Mouse (Mus musculus) heart, embryonic 15.5 days (tissue): ENCODE measurements around the gene Ube2l3. TPM values are rescaled to one million over a fixed set of nuclear protein-coding genes. Genes with fewer than 3 reads are reported as not detected.

Experiments
- ATAC-seq: fragments of 200-750 bp; cut with Nextera tagmentation; replicated peaks from 2 replicates; pipeline ENCODE4 v1.8.0; 2017; ENCODE audit warnings: low read depth, moderate TSS enrichment; ENCODE audit not compliant: insufficient number of reproducible peaks, insufficient read depth, low FRiP score
- H3K27ac ChIP-seq: fragments of 300-500 bp; sonication (generic); 2 replicates; pipeline ENCODE4 v1.5.1; 2015; ENCODE audit warnings: mild to moderate bottlenecking, inconsistent platforms
- H3K27me3 ChIP-seq: fragments of 300-500 bp; sonication (generic); 2 replicates; pipeline ENCODE4 v1.6.1; 2015; ENCODE audit warnings: inconsistent platforms
- H3K36me3 ChIP-seq: fragments of 300-500 bp; sonication (generic); 2 replicates; pipeline ENCODE4 v1.6.1; 2015; ENCODE audit warnings: mild to moderate bottlenecking, inconsistent platforms
- H3K4me1 ChIP-seq: fragments of 300-500 bp; sonication (generic); replicated peaks from 2 replicates; pipeline ENCODE4 v1.6.1; 2015; ENCODE audit warnings: inconsistent platforms
- H3K4me2 ChIP-seq: fragments of 300-500 bp; sonication (generic); 2 replicates; pipeline ENCODE4 v1.6.1; 2015; ENCODE audit warnings: inconsistent platforms, mild to moderate bottlenecking, moderate library complexity
- H3K4me3 ChIP-seq: fragments of 300-500 bp; sonication (generic); 2 replicates; pipeline ENCODE4 v1.5.1; 2015; ENCODE audit warnings: mild to moderate bottlenecking, inconsistent platforms
- H3K9ac ChIP-seq: fragments of 300-500 bp; sonication (generic); 2 replicates; pipeline ENCODE4 v1.6.1; 2015; ENCODE audit warnings: mild to moderate bottlenecking, inconsistent platforms
- H3K9me3 ChIP-seq: fragments of 300-500 bp; sonication (generic); replicated peaks from 2 replicates; pipeline ENCODE4 v1.6.1; 2016; ENCODE audit warnings: inconsistent platforms
- WGBS: fragments of 180-500 bp; shearing (Covaris S2); methylation state at CpG from one replicate; pipeline ENCODE4 v1.1.7; 2015; ENCODE audit warnings: mixed read lengths; 5-methylcytosine and 5-hydroxymethylcytosine counted together
- polyA plus RNA-seq: library from polyadenylated mRNA; unstranded; fragments of >200 nt; fragmentation: Nextera tagmentation; extraction: Ambion mirVana; gene quantifications from 2 replicates; pipeline ENCODE4 v1.2.1, GENCODE M21; 2015

The Ube2l3 gene
- polyA plus RNA-seq, 1 experiment from 2014 or later, result 264 TPM

- H3K4me2 ChIP-seq, result peak within 1 kb of the TSS; percentile 99
- H3K9me3 ChIP-seq, result no peaks in the 10 kb centered on the region
- peaks cover 22% of the 10 kb centered on the region for H3K4me1 ChIP-seq
- peaks cover 20% of the 10 kb centered on the region for H3K27me3 ChIP-seq
- WGBS, result under 1% methylated on average over 85 of the region's 85 CpGs
- H3K9ac ChIP-seq, result peak within 1 kb of the TSS; percentile 71
- ATAC-seq, result peak; percentile 75
- H3K4me3 ChIP-seq, result peak within 1 kb of the TSS; percentile 68
- peak within 1 kb of the TSS; percentile 17 for H3K27ac ChIP-seq
- H3K36me3 ChIP-seq, result no peaks in the 10 kb centered on the region
These were observed 6.2 kb upstream of the Ube2l3 start, which contains the start of gene Rimbp3 for GRCm38 (mm10) chr16:17208389-17209361. Gene Rimbp3 (plus strand): TSS chr16:17208603.

GRCm38 (mm10) chr16:17204990-17205389 lies 2.5 kb upstream of the Ube2l3 start:
- no peak overlapping the region for H3K4me3 ChIP-seq
- no peaks in the 10 kb centered on the region for H3K36me3 ChIP-seq
- no peak overlapping the region for H3K9ac ChIP-seq
- peaks cover 20% of the 10 kb centered on the region for H3K4me1 ChIP-seq
- H3K27ac ChIP-seq, result no peak overlapping the region
- no peaks in the 10 kb centered on the region for H3K9me3 ChIP-seq
- H3K4me2 ChIP-seq, result no peak overlapping the region
- 3% methylated on average over 6 of the region's 6 CpGs for WGBS
- no peaks in the 10 kb centered on the region; the same call in 1 of the 2 replicates for H3K27me3 ChIP-seq
- no peak for ATAC-seq

- 0 out of 2 replicates have a peak overlapping the region, but pooled peaks have one; percentile 18 for H3K27ac ChIP-seq
- H3K4me1 ChIP-seq, result peaks cover 13% of the 10 kb centered on the region
- WGBS, result 54% methylated on average over 2 of the region's 2 CpGs
- peak; percentile 66 for ATAC-seq
- H3K4me3 ChIP-seq, result no peak overlapping the region; the same call in 1 of the 2 replicates
- no peak overlapping the region for H3K4me2 ChIP-seq
- H3K27me3 ChIP-seq, result no peaks in the 10 kb centered on the region
- no peak overlapping the region for H3K9ac ChIP-seq
- no peaks in the 10 kb centered on the region for H3K36me3 ChIP-seq
- H3K9me3 ChIP-seq, result no peaks in the 10 kb centered on the region
These were observed 472 bp downstream of the Ube2l3 start for GRCm38 (mm10) chr16:17201977-17202376.

- peak overlapping the region; percentile 73 for H3K27ac ChIP-seq
- H3K4me2 ChIP-seq, result peak overlapping the region; percentile 71
- peak overlapping the region; percentile 78 for H3K4me3 ChIP-seq
- WGBS, result under 1% methylated on average over 70 of the region's 72 CpGs
- H3K9ac ChIP-seq, result peak overlapping the region; percentile 93
- no peaks in the 10 kb centered on the region for H3K36me3 ChIP-seq
- ATAC-seq, result peak; percentile 68
- peaks cover 13% of the 10 kb centered on the region for H3K4me1 ChIP-seq
- no peaks in the 10 kb centered on the region for H3K27me3 ChIP-seq
- no peaks in the 10 kb centered on the region for H3K9me3 ChIP-seq
These were observed 1.3 kb downstream of the Ube2l3 start for GRCm38 (mm10) chr16:17200953-17201707.

GRCm38 (mm10) chr16:17200121-17200952 lies 2.1 kb downstream of the Ube2l3 start:
- H3K9me3 ChIP-seq, result no peaks in the 10 kb centered on the region
- H3K27ac ChIP-seq, result peak overlapping the region; percentile 73
- no peaks in the 10 kb centered on the region for H3K36me3 ChIP-seq
- H3K9ac ChIP-seq, result peak overlapping the region; percentile 93
- no peak for ATAC-seq
- 3% methylated on average over 24 of the region's 24 CpGs for WGBS
- H3K4me3 ChIP-seq, result peak overlapping the region; percentile 78
- no peaks in the 10 kb centered on the region for H3K27me3 ChIP-seq
- H3K4me1 ChIP-seq, result peaks cover 13% of the 10 kb centered on the region
- peak overlapping the region; percentile 71 for H3K4me2 ChIP-seq

- peaks cover 4% of the 10 kb centered on the region for H3K4me1 ChIP-seq
- ATAC-seq, result no peak
- 84% methylated on average over 4 of the region's 4 CpGs for WGBS
- no peaks in the 10 kb centered on the region for H3K27me3 ChIP-seq
- H3K9me3 ChIP-seq, result no peaks in the 10 kb centered on the region
- no peak overlapping the region for H3K4me3 ChIP-seq
- no peak overlapping the region for H3K4me2 ChIP-seq
- H3K36me3 ChIP-seq, result no peaks in the 10 kb centered on the region
- no peak overlapping the region for H3K9ac ChIP-seq
- no peak overlapping the region for H3K27ac ChIP-seq
These were observed 8.6 kb downstream of the Ube2l3 start for GRCm38 (mm10) chr16:17193823-17194222.

- ATAC-seq, result no peak
- H3K4me2 ChIP-seq, result no peak overlapping the region
- no peak overlapping the region for H3K4me3 ChIP-seq
These were observed 17.0 kb downstream of the Ube2l3 start for GRCm38 (mm10) chr16:17185475-17185874.

GRCm38 (mm10) chr16:17183003-17183402 lies 19.4 kb downstream of the Ube2l3 start:
- Histone ChIP-seq H3K36me3 (peaks cover 8% of the 10 kb centered on the region), H3K4me3 (no peak overlapping the region), H3K27me3 (no peaks in the 10 kb centered on the region), H3K4me1 (peaks cover 9% of the 10 kb centered on the region; the same call in 1 of the 2 replicates), H3K9ac (no peak overlapping the region), H3K27ac (no peak overlapping the region), H3K4me2 (no peak overlapping the region), H3K9me3 (no peaks in the 10 kb centered on the region)
- no peak for ATAC-seq
- 81% methylated on average over 3 of the region's 3 CpGs for WGBS

More at GRCm38 (mm10) chr16:17185475-17185874, 17.0 kb downstream of the Ube2l3 start:
- no peaks in the 10 kb centered on the region for H3K27me3 ChIP-seq
- peaks cover 9% of the 10 kb centered on the region; the same call in 1 of the 2 replicates for H3K4me1 ChIP-seq
- no peak overlapping the region for H3K27ac ChIP-seq
- H3K9me3 ChIP-seq, result no peaks in the 10 kb centered on the region
- peaks cover 8% of the 10 kb centered on the region for H3K36me3 ChIP-seq
- no peak overlapping the region for H3K9ac ChIP-seq

GRCm38 (mm10) chr16:17182136-17182535 lies 20.3 kb downstream of the Ube2l3 start:
- H3K4me2 ChIP-seq, result no peak overlapping the region
- WGBS, result 85% methylated on average over 2 of the region's 2 CpGs
- H3K9me3 ChIP-seq, result no peaks in the 10 kb centered on the region
- ATAC-seq, result no peak
- H3K4me3 ChIP-seq, result no peak overlapping the region
- H3K27ac ChIP-seq, result no peak overlapping the region
- no peaks in the 10 kb centered on the region for H3K27me3 ChIP-seq
- no peak overlapping the region for H3K9ac ChIP-seq
- H3K4me1 ChIP-seq, result peaks cover 9% of the 10 kb centered on the region; the same call in 1 of the 2 replicates
- peaks cover 8% of the 10 kb centered on the region for H3K36me3 ChIP-seq

GRCm38 (mm10) chr16:17181382-17181781 lies 21.1 kb downstream of the Ube2l3 start:
- ATAC-seq, result no peak
- 61% methylated on average over 4 of the region's 4 CpGs for WGBS
- Histone ChIP-seq H3K9me3 (no peaks in the 10 kb centered on the region), H3K4me3 (no peak overlapping the region), H3K36me3 (peaks cover 8% of the 10 kb centered on the region), H3K4me2 (no peak overlapping the region), H3K27me3 (no peaks in the 10 kb centered on the region), H3K9ac (no peak overlapping the region), H3K4me1 (peaks cover 13% of the 10 kb centered on the region), H3K27ac (peak overlapping the region; percentile 1; the same call in 1 of the 2 replicates)
